Mouse (Mus musculus) cerebellum, adult 2 months (tissue): ENCODE data around the gene Anp32a.

Source experiments
- CTCF ChIP-seq: fragments of 200-500 bp; IDR thresholded peaks from 2 replicates; pipeline ENCODE4 v1.5.1; 2011; ENCODE audit warnings: low read depth, mild to moderate bottlenecking, control low read depth, low read length, moderate library complexity, borderline replicate concordance; ENCODE audit not compliant: insufficient read depth
- POLR2A ChIP-seq: fragments of 200-500 bp; IDR thresholded peaks from 2 replicates; pipeline ENCODE4 v1.6.1; 2011; ENCODE audit warnings: low read length, control low read depth, borderline replicate concordance; ENCODE audit not compliant: insufficient read depth

- TF ChIP-seq CTCF = no peak
- no peak; the same call in 1 of the 2 replicates for TF ChIP-seq POLR2A
Measured at GRCm38 (mm10) chr9:62342441-62343191, 1.5 kb downstream of the Anp32a start.
